Mouse (Mus musculus) liver, postnatal 0 days (tissue): ENCODE data around the gene Bfsp2.

Experiments
- CTCF ChIP-seq: sonication (generic); IDR thresholded peaks from 2 replicates; pipeline ENCODE4 v1.5.1; 2016; ENCODE audit warnings: antibody characterized with exemption, low read depth
- EP300 ChIP-seq: IDR thresholded peaks from 2 replicates; pipeline ENCODE4 v1.6.1; 2016; ENCODE audit warnings: antibody characterized with exemption, low read depth, mild to moderate bottlenecking

DNA sequence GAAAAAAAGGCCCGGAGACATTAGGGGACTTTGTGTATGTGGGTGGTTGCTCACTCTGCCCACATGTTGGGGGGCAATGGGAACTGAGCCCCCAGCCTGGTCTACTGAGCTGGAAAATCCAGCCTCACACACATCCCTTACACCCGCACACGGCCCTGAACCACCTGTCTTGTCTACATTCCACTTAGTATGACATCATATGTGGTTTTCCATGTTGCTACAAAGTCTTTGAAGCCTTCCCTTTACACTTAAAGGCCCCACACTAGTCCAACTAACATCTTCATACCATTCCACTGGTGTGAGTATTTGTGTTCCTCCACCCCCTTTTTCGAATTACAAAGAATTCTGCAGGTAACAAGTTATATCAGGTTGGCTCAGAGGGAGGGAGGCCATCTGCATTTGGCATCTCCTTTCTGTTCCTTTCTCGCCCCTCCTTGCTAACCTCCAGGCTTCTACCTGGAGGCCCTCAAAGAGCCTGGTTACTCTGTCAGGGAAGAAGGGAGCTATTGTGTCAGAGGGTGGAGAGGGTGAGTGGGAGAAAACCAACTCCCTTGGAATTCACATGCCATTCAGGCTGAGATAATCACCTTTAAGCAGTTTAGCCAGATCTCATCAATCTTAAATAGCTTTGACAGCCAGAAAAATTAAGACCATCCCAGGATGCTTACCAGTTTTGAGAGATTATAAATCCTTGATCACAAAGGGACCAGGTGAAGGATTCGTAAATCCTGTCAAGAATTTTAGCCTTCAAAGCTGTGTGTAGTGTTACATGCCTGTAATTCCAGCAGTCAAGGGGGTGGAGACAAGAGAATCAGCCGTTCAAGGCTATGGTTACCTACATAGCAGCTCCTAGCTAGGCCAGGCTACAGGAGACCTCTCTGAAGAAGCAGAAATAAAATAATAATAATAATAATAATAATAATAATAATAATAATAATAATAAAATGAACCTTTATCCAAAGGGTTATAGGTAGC lies 103.6 kb downstream of the Bfsp2 start:
- TF ChIP-seq CTCF: no peak
- TF ChIP-seq EP300: no peak
